Comparison of ENCODE assay signal across 9 mouse cellular contexts in genomic region chr13:93243076-93243475, GRCm38 (mm10). TPM values are rescaled to one million over a fixed set of nuclear protein-coding genes. Genes with fewer than 3 reads are reported as not detected.
A peak's percentile ranks its signal among the peaks of the same experiment; 100 is the strongest.
DNase-seq lines count a peak whose midpoint lies in the region; ATAC-seq and TF ChIP-seq lines count a peak whose summit lies in the region.
"Had no signal": no experiment of that assay in that cellular context is flagged by ENCODE, and none has a peak within 500 bp of the region (broad histone marks: within the 10 kb centered on the region; RNA-seq: fewer than 3 reads in every experiment).

No protein-coding gene starts in this region.

- TF ChIP-seq CTCF in E14TG2a.4 (conservative IDR thresholded peaks at IDR 0.05; ENCODE audit: low read length), result peak; percentile 87

- no peaks in the 10 kb centered on the region for H3K4me1 ChIP-seq in E14TG2a.4 (replicated peaks; ENCODE audit: low read depth, low read length)
- H3K4me1 ChIP-seq in liver, embryonic 15.5 days (replicated peaks), result peaks cover 23% of the 10 kb centered on the region
- H3K4me1 ChIP-seq: limb, embryonic 12.5 days had no signal

- H3K4me3 ChIP-seq in E14TG2a.4 (replicated peaks; ENCODE audit: low read length), result no peak overlapping the region
- H3K4me3 ChIP-seq in liver, embryonic 15.5 days (replicated peaks), result no peak overlapping the region
- H3K4me3 ChIP-seq: limb, embryonic 12.5 days had no signal

- no peak overlapping the region for H3K9ac ChIP-seq in liver, embryonic 15.5 days
- H3K9ac ChIP-seq: limb, embryonic 12.5 days had no signal

- H3K36me3 ChIP-seq in E14TG2a.4 (ENCODE audit: insufficient read depth, low read length), result no peaks in the 10 kb centered on the region
- no peaks in the 10 kb centered on the region for H3K36me3 ChIP-seq in liver, embryonic 15.5 days (replicated peaks)
- H3K36me3 ChIP-seq: limb, embryonic 12.5 days had no signal

- H3K9me3 ChIP-seq in E14TG2a.4 (ENCODE audit: low read length), result no peaks in the 10 kb centered on the region
- H3K9me3 ChIP-seq in liver, embryonic 15.5 days (replicated peaks), result no peaks in the 10 kb centered on the region
- H3K9me3 ChIP-seq: limb, embryonic 12.5 days had no signal

- 0 out of 2 replicates have a peak, but pooled peaks have one; percentile 13 for ATAC-seq in liver, embryonic 15.5 days (ENCODE audit: insufficient read depth)

- H3K27ac ChIP-seq in liver, embryonic 15.5 days (replicated peaks), result 0 out of 2 replicates have a peak overlapping the region, but pooled peaks have one; percentile 29
- H3K27ac ChIP-seq: limb, embryonic 12.5 days had no signal

- H3K4me2 ChIP-seq in liver, embryonic 15.5 days, result no peak overlapping the region
- H3K4me2 ChIP-seq: limb, embryonic 12.5 days had no signal

- H3K27me3 ChIP-seq in E14TG2a.4 (ENCODE audit: insufficient read depth, low read length), result no peaks in the 10 kb centered on the region
- H3K27me3 ChIP-seq in liver, embryonic 15.5 days, result no peaks in the 10 kb centered on the region
- H3K27me3 ChIP-seq: limb, embryonic 12.5 days had no signal

- DNase-seq in adrenal gland, adult (ENCODE audit: inconsistent age in 2 of 2, low spot score in 1 of 2), result peak; percentile 80 to 95
- peak; percentile 60 to 78 for DNase-seq in cerebellum, postnatal 4 days (ENCODE audit: low spot score in 2 of 2)
- DNase-seq in gastrocnemius, postnatal 25 days, result peak; percentile 60
- DNase-seq in kidney, postnatal 14 days, result peak; percentile 79
- peak; percentile 87 for DNase-seq in retina, embryonic 14.5 days (ENCODE audit: low spot score)
- DNase-seq in thymus, postnatal 4 days, result peak; percentile 86

- WGBS in liver, embryonic 15.5 days (ENCODE audit: insufficient replicate concordance), result 68% methylated on average over 2 of the region's 2 CpGs

RNA-seq across cellular contexts. Expression of gene Tent2, which starts 50.9 kb away (rescaled TPM):
- 10 to 100 TPM; 10.3 to 10.5 TPM for total RNA-seq in gastrocnemius, postnatal 25 days (2021)
- polyA plus RNA-seq in liver, embryonic 15.5 days (2015; fragmentation: Nextera tagmentation; extraction: Ambion mirVana), result 31.7 and 33.8 TPM in 2 replicates

RNA-seq across cellular contexts. Expression of gene Homer1, which starts 56.4 kb away (rescaled TPM):
- 10 to 100 TPM; 65.7 to 92.3 TPM for total RNA-seq in gastrocnemius, postnatal 25 days (2021)
- polyA plus RNA-seq in liver, embryonic 15.5 days (2015; fragmentation: Nextera tagmentation; extraction: Ambion mirVana), result 2.3 and 2.4 TPM in 2 replicates
